Mouse (Mus musculus): ENCODE results near the gene Rai1.

Rai1 gene

GRCm38 (mm10) chr11:60104810-60105592, at the start of gene Rai1:
TSS of gene Rai1 (plus strand) at chr11:60105013.
- DNase-seq: peak; percentile 95

GRCm38 (mm10) chr11:60056520-60056919, 48.3 kb upstream of the Rai1 start:
- DNase-seq: no peak

GRCm38 (mm10) chr11:60057987-60058386, 46.8 kb upstream of the Rai1 start:
- no peak for DNase-seq

GRCm38 (mm10) chr11:60058441-60058840, 46.4 kb upstream of the Rai1 start:
- DNase-seq: no peak

GRCm38 (mm10) chr11:60060026-60060425, 44.8 kb upstream of the Rai1 start:
- DNase-seq: no peak

GRCm38 (mm10) chr11:60061504-60062006, 43.3 kb upstream of the Rai1 start:
- no peak for DNase-seq

- DNase-seq: no peak
Measured at GRCm38 (mm10) chr11:60065267-60065666, 39.5 kb upstream of the Rai1 start.

GRCm38 (mm10) chr11:60067646-60068045, 37.2 kb upstream of the Rai1 start:
- no peak for DNase-seq

GRCm38 (mm10) chr11:60068631-60069030, 36.2 kb upstream of the Rai1 start:
- no peak for DNase-seq

GRCm38 (mm10) chr11:60070599-60070998, 34.2 kb upstream of the Rai1 start:
- DNase-seq: peak; percentile 65

- DNase-seq: no peak
Measured at GRCm38 (mm10) chr11:60071221-60071620, 33.6 kb upstream of the Rai1 start.

- no peak for DNase-seq
Measured at GRCm38 (mm10) chr11:60073121-60073520, 31.7 kb upstream of the Rai1 start.

GRCm38 (mm10) chr11:60073936-60074502, 30.8 kb upstream of the Rai1 start:
- no peak for DNase-seq

GRCm38 (mm10) chr11:60076183-60076582, 28.6 kb upstream of the Rai1 start:
- no peak for DNase-seq

- peak; percentile 85 for DNase-seq
Measured at GRCm38 (mm10) chr11:60076790-60077189, 28.0 kb upstream of the Rai1 start.

GRCm38 (mm10) chr11:60084589-60084988, 20.2 kb upstream of the Rai1 start:
- DNase-seq: peak; percentile 62

GRCm38 (mm10) chr11:60086676-60087075, 18.1 kb upstream of the Rai1 start:
- no peak for DNase-seq

GRCm38 (mm10) chr11:60088947-60089346, 15.9 kb upstream of the Rai1 start:
- no peak for DNase-seq

- DNase-seq: no peak
Measured at GRCm38 (mm10) chr11:60090696-60091421, 14.0 kb upstream of the Rai1 start.

GRCm38 (mm10) chr11:60091422-60091761, 13.4 kb upstream of the Rai1 start:
- DNase-seq: no peak

- no peak for DNase-seq
Measured at GRCm38 (mm10) chr11:60093227-60093626, 11.6 kb upstream of the Rai1 start.

- DNase-seq: no peak
Measured at GRCm38 (mm10) chr11:60093984-60094587, 10.7 kb upstream of the Rai1 start.
